Mouse (Mus musculus): ENCODE results near the gene Zfp511. TPM values are rescaled to one million over a fixed set of nuclear protein-coding genes. Genes with fewer than 3 reads are reported as not detected.

The Zfp511 gene
- polyA plus RNA-seq, 1 experiment from 2014 or later, result 32.8 TPM

GRCm38 (mm10) chr7:140078711-140079110 is 42.5 kb downstream of the Zfp511 start:
- peaks cover 3% of the 10 kb centered on the region for H3K4me1 ChIP-seq (ENCODE audit: control insufficient read depth, insufficient read depth, low read length)
- H3K27ac ChIP-seq (ENCODE audit: low read length), result no peak overlapping the region
- 5% methylated on average over 5 of the region's 5 CpGs for WGBS
- H3K9me3 ChIP-seq (ENCODE audit: control insufficient read depth, low read length), result no peaks in the 10 kb centered on the region
- no peak overlapping the region for H3K9ac ChIP-seq (ENCODE audit: low read depth, low read length)
- no peak overlapping the region for H3K4me2 ChIP-seq (ENCODE audit: low read depth, low read length)
- no peaks in the 10 kb centered on the region for H3K36me3 ChIP-seq (ENCODE audit: control insufficient read depth, insufficient read depth, low read length)
- no peak overlapping the region for H3K4me3 ChIP-seq (ENCODE audit: low read length)
- peaks cover 28% of the 10 kb centered on the region for H3K27me3 ChIP-seq (replicated peaks; ENCODE audit: control insufficient read depth, insufficient read depth, low read length)
- no peak for ATAC-seq

DNA sequence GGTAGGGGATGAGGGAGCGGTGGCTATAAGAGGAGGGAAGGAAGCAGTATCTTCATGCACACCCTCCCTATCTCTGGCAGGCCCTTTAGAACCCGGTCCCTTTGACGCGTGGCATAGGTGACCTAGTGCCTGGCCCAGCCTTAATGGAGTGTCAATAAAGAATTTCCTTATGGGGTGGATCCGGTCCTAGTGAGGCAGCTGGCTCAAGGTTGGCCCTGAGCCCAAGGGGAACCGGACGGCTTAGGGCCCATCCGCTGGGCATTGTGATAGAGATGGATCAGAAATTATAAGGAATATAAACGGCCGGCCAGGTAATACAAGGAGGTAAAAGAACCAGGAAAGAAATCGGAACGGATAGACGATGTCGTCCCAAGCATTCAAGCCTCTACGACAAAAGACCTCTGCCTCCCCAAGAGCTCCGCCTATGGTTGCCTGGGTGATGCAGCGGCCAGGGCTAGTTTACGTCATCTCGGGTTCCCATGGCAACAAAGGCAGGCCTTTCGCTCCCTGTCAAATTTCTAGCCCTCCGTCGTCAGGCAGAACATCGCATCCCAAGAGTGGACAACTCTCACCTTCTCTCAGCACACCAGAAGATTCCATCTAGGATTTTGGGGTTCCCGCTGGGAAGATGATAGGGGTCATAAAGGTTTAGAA is 44.4 kb downstream of the Zfp511 start:
- no peak overlapping the region for H3K27ac ChIP-seq (ENCODE audit: low read length)
- H3K4me2 ChIP-seq (ENCODE audit: low read depth, low read length), result peak overlapping the region; percentile 37
- H3K36me3 ChIP-seq (ENCODE audit: control insufficient read depth, insufficient read depth, low read length), result no peaks in the 10 kb centered on the region
- peak; percentile 70 for ATAC-seq
- H3K4me3 ChIP-seq (ENCODE audit: low read length), result peak overlapping the region; percentile 25
- peaks cover 3% of the 10 kb centered on the region for H3K4me1 ChIP-seq (ENCODE audit: control insufficient read depth, insufficient read depth, low read length)
- 0 out of 2 replicates have a peak overlapping the region, but pooled peaks have one; percentile 33 for H3K9ac ChIP-seq (ENCODE audit: low read depth, low read length)
- 3% methylated on average over 24 of the region's 24 CpGs for WGBS
- H3K27me3 ChIP-seq (replicated peaks; ENCODE audit: control insufficient read depth, insufficient read depth, low read length), result peaks cover 28% of the 10 kb centered on the region
- no peaks in the 10 kb centered on the region for H3K9me3 ChIP-seq (ENCODE audit: control insufficient read depth, low read length)

DNA sequence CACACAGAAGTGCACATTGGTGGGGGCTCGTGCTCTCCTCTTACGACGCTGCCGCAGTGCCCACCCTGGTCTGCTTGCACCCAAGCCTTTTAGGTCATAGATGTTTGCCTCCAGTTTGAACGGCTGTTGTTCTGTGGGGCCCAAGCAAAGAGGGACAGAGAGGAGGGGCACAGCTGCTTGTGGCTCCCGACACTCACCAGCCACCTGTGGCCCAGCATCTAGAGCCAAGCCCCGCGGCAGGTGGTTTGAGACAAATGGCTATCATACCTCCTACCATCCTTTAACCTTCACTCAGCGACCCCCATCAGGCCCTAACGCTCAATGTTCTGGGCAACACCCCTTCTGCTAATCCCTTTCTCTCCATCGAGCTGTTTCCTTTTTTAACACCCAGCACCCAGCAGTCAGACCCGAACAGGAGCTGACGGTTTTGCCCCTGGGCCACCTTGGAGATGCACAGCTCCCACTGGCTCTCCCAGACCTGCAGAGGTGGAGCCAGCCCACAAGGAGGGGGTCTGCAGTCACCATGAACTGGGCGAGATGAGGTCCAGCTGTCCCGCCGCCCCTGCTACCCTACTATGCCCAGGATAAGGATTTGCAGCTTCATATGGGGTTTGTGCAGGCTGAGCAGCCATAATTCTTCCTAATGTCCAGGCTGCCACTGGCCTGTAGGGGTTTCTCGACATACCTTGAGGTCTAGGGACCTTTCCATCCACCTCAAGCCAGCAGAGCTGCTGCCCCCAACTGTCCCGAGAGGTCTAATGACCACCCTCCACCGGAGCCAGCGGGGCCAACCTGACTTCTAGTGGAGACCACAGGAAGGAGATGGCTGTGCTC is 45.4 kb downstream of the Zfp511 start:
- no peak overlapping the region for H3K4me2 ChIP-seq (ENCODE audit: low read depth, low read length)
- ATAC-seq, result no peak

GRCm38 (mm10) chr7:140082242-140082678 is 46.1 kb downstream of the Zfp511 start, which contains the start of gene Caly:
Gene Caly (minus strand): TSS chr7:140082548.
- Histone ChIP-seq H3K4me3 (ENCODE audit: low read length) (no peak within 1 kb of the TSS), H3K36me3 (ENCODE audit: control insufficient read depth, insufficient read depth, low read length) (no peaks in the 10 kb centered on the region), H3K9me3 (ENCODE audit: control insufficient read depth, low read length) (no peaks in the 10 kb centered on the region), H3K9ac (ENCODE audit: low read depth, low read length) (no peak within 1 kb of the TSS), H3K27ac (ENCODE audit: low read length) (no peak within 1 kb of the TSS), H3K4me2 (ENCODE audit: low read depth, low read length) (no peak within 1 kb of the TSS), H3K4me1 (ENCODE audit: control insufficient read depth, insufficient read depth, low read length) (peaks cover 3% of the 10 kb centered on the region), H3K27me3 (replicated peaks; ENCODE audit: control insufficient read depth, insufficient read depth, low read length) (peaks cover 26% of the 10 kb centered on the region)
- 5% methylated on average over 18 of the region's 18 CpGs for WGBS
- ATAC-seq, result 0 out of 2 replicates have a peak, but pooled peaks have one; percentile 45

More for the DNA sequence above, 45.4 kb downstream of the Zfp511 start:
- Histone ChIP-seq H3K36me3 (ENCODE audit: control insufficient read depth, insufficient read depth, low read length) (no peaks in the 10 kb centered on the region), H3K9ac (ENCODE audit: low read depth, low read length) (no peak overlapping the region), H3K27ac (ENCODE audit: low read length) (no peak overlapping the region), H3K9me3 (ENCODE audit: control insufficient read depth, low read length) (no peaks in the 10 kb centered on the region), H3K4me3 (ENCODE audit: low read length) (no peak overlapping the region; the same call in 1 of the 2 replicates), H3K27me3 (replicated peaks; ENCODE audit: control insufficient read depth, insufficient read depth, low read length) (peaks cover 26% of the 10 kb centered on the region), H3K4me1 (ENCODE audit: control insufficient read depth, insufficient read depth, low read length) (peaks cover 3% of the 10 kb centered on the region)
- 26% methylated on average over 20 of the region's 20 CpGs for WGBS

Small RNAs within 50 kb of the gene (microRNA-seq; reads per million reads assigned to microRNA genes)
- gene Mir7062, result not detected

Other genes with a start within 250 kb of the Zfp511 start
- 0.39 and 1.0 TPM in 2 replicates for gene Adgra1, start 202.2 kb upstream of the Zfp511 start, polyA plus RNA-seq (2015; fragmentation: Nextera tagmentation; extraction: Ambion mirVana)
- gene Kndc1, start 141.7 kb upstream of the Zfp511 start, polyA plus RNA-seq (2015; fragmentation: Nextera tagmentation; extraction: Ambion mirVana), result 0.09 and 0.13 TPM in 2 replicates
- not detected in 2 replicates for gene Utf1, start 92.6 kb upstream of the Zfp511 start, polyA plus RNA-seq (2015; fragmentation: Nextera tagmentation; extraction: Ambion mirVana)
- gene 6430531B16Rik, start 57.6 kb upstream of the Zfp511 start, polyA plus RNA-seq (2015; fragmentation: Nextera tagmentation; extraction: Ambion mirVana), result 0.13 TPM in 1 of 2 replicates, not detected in the other
- gene Adam8, start 43.8 kb upstream of the Zfp511 start, polyA plus RNA-seq (2015; fragmentation: Nextera tagmentation; extraction: Ambion mirVana), result 1.0 and 1.2 TPM in 2 replicates
- 34.3 and 35.3 TPM in 2 replicates for gene Tubgcp2, start 278 bp downstream of the Zfp511 start, polyA plus RNA-seq (2015; fragmentation: Nextera tagmentation; extraction: Ambion mirVana)
- gene Msx3, start 12.7 kb downstream of the Zfp511 start, polyA plus RNA-seq (2015; fragmentation: Nextera tagmentation; extraction: Ambion mirVana), result not detected in 2 replicates
- 3.0 and 3.1 TPM in 2 replicates for gene Caly, start 46.2 kb downstream of the Zfp511 start, polyA plus RNA-seq (2015; fragmentation: Nextera tagmentation; extraction: Ambion mirVana)
- gene Prap1, start 57.0 kb downstream of the Zfp511 start, polyA plus RNA-seq (2015; fragmentation: Nextera tagmentation; extraction: Ambion mirVana), result 902 and 1,035 TPM in 2 replicates
- 68.2 and 70.7 TPM in 2 replicates for gene Fuom, start 66.0 kb downstream of the Zfp511 start, polyA plus RNA-seq (2015; fragmentation: Nextera tagmentation; extraction: Ambion mirVana)
- gene Paox, start 79.4 kb downstream of the Zfp511 start, polyA plus RNA-seq (2015; fragmentation: Nextera tagmentation; extraction: Ambion mirVana), result 38.6 and 41.0 TPM in 2 replicates
- gene Echs1, start 80.1 kb downstream of the Zfp511 start, polyA plus RNA-seq (2015; fragmentation: Nextera tagmentation; extraction: Ambion mirVana), result 216 and 217 TPM in 2 replicates
- gene Mtg1, start 101.2 kb downstream of the Zfp511 start, polyA plus RNA-seq (2015; fragmentation: Nextera tagmentation; extraction: Ambion mirVana), result 31.1 and 33.3 TPM in 2 replicates
- 0.89 and 1.4 TPM in 2 replicates for gene Sprn, start 118.5 kb downstream of the Zfp511 start, polyA plus RNA-seq (2015; fragmentation: Nextera tagmentation; extraction: Ambion mirVana)
- not detected in 2 replicates for gene Olfr522, start 128.4 kb downstream of the Zfp511 start, polyA plus RNA-seq (2015; fragmentation: Nextera tagmentation; extraction: Ambion mirVana)
- gene Olfr523, start 136.8 kb downstream of the Zfp511 start, polyA plus RNA-seq (2015; fragmentation: Nextera tagmentation; extraction: Ambion mirVana), result not detected in 2 replicates
- gene Olfr524, start 169.6 kb downstream of the Zfp511 start, polyA plus RNA-seq (2015; fragmentation: Nextera tagmentation; extraction: Ambion mirVana), result not detected in 2 replicates
- gene Cd163l1, start 181.9 kb downstream of the Zfp511 start, polyA plus RNA-seq (2015; fragmentation: Nextera tagmentation; extraction: Ambion mirVana), result 0.21 and 0.37 TPM in 2 replicates
- not detected in 2 replicates for gene 5830411N06Rik, start 210.9 kb downstream of the Zfp511 start, polyA plus RNA-seq (2015; fragmentation: Nextera tagmentation; extraction: Ambion mirVana)

Data from intestine, embryonic 16.5 days (tissue).